Mouse (Mus musculus): ENCODE data around the gene Gdpd2. TPM values are rescaled to one million over a fixed set of nuclear protein-coding genes. Genes with fewer than 3 reads are reported as not detected.

Gene Gdpd2
- polyA plus RNA-seq, 1 experiment from 2014 or later: 1.3 TPM

DNA sequence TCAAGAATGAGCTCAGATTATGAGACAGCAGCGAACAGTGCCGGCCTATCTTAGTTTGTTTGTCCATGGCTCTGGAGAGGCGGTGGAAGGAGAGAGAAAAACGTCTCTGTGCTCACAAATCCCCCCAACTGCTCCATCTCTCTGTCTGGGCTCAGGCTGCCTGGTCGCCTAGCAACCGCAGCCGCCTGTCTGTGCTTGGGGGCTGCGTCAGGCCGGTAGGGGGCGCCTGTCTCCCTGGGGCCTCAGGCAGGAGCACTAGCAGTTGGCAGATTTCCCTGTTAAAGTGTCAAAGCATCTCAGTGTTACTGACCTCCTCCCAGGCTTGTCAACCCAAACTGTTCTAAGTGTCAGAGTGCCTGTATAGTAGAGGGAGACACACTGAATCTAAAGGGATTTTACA, 12.3 kb downstream of the Gdpd2 start:
- no peaks in the 10 kb centered on the region for H3K36me3 ChIP-seq (ENCODE audit: insufficient read depth, low read length)
- H3K27me3 ChIP-seq (ENCODE audit: insufficient read depth, low read length): no peaks in the 10 kb centered on the region
- H3K4me2 ChIP-seq (ENCODE audit: low read length): no peak overlapping the region
- TF ChIP-seq CTCF (IDR thresholded peaks at IDR 0.05; ENCODE audit: low read depth): peak; percentile 62
- no peaks in the 10 kb centered on the region for H3K4me1 ChIP-seq (replicated peaks; ENCODE audit: insufficient read depth, low read length)
- 17% methylated on average over 10 of the region's 10 CpGs for WGBS
- H3K9ac ChIP-seq (ENCODE audit: low read depth, low read length): no peak overlapping the region
- peak; percentile 47 for DNase-seq (ENCODE audit: low spot score)
- H3K4me3 ChIP-seq (replicated peaks; ENCODE audit: low read depth, low read length): no peak overlapping the region
- ATAC-seq (replicated peaks; ENCODE audit: low FRiP score, low read depth): no peak
- H3K9me3 ChIP-seq (replicated peaks; ENCODE audit: low read length): no peaks in the 10 kb centered on the region
- H3K27ac ChIP-seq: no peak overlapping the region

DNA sequence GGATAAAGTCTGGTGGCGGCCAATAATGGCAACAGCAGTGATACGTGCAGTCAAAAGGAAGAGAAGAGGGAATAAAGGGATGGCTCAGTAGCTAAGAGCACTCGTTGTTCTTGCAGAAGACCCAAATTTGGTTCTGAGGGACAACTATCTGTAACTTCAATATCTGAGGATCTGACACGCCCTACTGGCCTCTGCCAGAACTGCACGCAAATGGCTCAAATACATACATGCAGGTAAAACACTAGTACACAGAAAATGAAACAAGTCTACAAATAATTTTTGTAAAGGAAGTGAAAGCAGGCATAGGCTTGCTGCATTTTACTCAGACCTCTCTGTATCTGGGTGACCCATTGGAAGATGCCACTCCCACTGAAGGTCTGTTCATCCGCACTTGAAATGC, 36.2 kb downstream of the Gdpd2 start:
- 84% methylated on average over 6 of the region's 6 CpGs for WGBS
- TF ChIP-seq CTCF (IDR thresholded peaks at IDR 0.05; ENCODE audit: low read depth): peak; percentile 34; the same call in 1 of the 2 replicates

DNA sequence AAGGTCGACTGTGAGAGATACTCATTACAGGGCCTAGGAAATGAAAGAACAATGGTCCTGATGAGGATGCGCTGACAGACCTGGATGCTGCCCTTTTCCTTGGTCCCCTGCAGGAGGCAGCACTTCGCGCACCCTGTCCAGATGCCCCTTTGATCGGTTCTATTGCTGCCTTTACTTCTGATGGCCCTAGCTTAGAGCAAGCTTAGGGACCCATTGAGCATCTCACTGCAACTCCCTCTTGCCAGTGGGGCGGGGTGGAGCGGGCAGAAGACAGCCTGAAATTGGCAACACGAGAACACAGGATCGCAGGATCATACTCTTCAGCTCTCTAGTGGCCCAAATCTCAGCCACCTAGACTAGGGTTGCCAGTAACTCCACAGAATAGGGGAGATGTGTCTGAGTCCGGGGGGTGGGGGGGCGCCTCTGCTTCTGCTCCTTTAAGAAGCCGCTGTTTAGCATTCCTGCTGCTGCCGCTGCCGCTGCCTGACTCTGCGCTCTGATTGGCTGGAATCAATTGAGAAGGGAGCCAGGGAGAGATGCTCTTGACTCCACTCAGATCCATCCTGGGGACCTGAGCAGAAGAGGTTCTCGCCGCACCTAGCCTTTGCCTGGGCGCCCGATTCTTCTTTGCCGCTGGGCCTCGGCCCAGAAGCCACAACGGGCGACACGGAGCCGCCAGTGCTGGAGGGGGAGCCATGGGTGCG, 37.7 kb downstream of the Gdpd2 start, which contains the start of gene Dlg3:
Dlg3 (plus strand) TSS at position 542 of the 704 bp plus-strand sequence.
- 28% methylated on average over 26 of the region's 26 CpGs for WGBS
- no peaks in the 10 kb centered on the region for H3K9me3 ChIP-seq (replicated peaks; ENCODE audit: low read length)
- peak within 1 kb of the TSS; percentile 31 for H3K4me3 ChIP-seq (replicated peaks; ENCODE audit: low read depth, low read length)
- peak; percentile 43 for TF ChIP-seq CTCF (IDR thresholded peaks at IDR 0.05; ENCODE audit: low read depth)
- no peaks in the 10 kb centered on the region for H3K27me3 ChIP-seq (ENCODE audit: insufficient read depth, low read length)
- ATAC-seq (replicated peaks; ENCODE audit: low FRiP score, low read depth) (0 out of 2 replicates have a peak, but pooled peaks have one; percentile 33), DNase-seq (ENCODE audit: low spot score) (peak; percentile 21)
- H3K9ac ChIP-seq (ENCODE audit: low read depth, low read length): no peak within 1 kb of the TSS
- H3K4me2 ChIP-seq (ENCODE audit: low read length): peak within 1 kb of the TSS; percentile 63
- no peak within 1 kb of the TSS for H3K27ac ChIP-seq
- no peaks in the 10 kb centered on the region for H3K36me3 ChIP-seq (ENCODE audit: insufficient read depth, low read length)
- H3K4me1 ChIP-seq (replicated peaks; ENCODE audit: insufficient read depth, low read length): no peaks in the 10 kb centered on the region

More for the DNA sequence above, 36.2 kb downstream of the Gdpd2 start:
- no peak for DNase-seq (ENCODE audit: low spot score)
- H3K4me1 ChIP-seq (replicated peaks; ENCODE audit: insufficient read depth, low read length): no peaks in the 10 kb centered on the region
- no peaks in the 10 kb centered on the region for H3K36me3 ChIP-seq (ENCODE audit: insufficient read depth, low read length)
- ATAC-seq (replicated peaks; ENCODE audit: low FRiP score, low read depth): no peak
- no peaks in the 10 kb centered on the region for H3K27me3 ChIP-seq (ENCODE audit: insufficient read depth, low read length)
- no peaks in the 10 kb centered on the region for H3K9me3 ChIP-seq (replicated peaks; ENCODE audit: low read length)
- H3K9ac ChIP-seq (ENCODE audit: low read depth, low read length): no peak overlapping the region
- H3K27ac ChIP-seq: no peak overlapping the region
- H3K4me2 ChIP-seq (ENCODE audit: low read length): no peak overlapping the region
- H3K4me3 ChIP-seq (replicated peaks; ENCODE audit: low read depth, low read length): no peak overlapping the region

DNA sequence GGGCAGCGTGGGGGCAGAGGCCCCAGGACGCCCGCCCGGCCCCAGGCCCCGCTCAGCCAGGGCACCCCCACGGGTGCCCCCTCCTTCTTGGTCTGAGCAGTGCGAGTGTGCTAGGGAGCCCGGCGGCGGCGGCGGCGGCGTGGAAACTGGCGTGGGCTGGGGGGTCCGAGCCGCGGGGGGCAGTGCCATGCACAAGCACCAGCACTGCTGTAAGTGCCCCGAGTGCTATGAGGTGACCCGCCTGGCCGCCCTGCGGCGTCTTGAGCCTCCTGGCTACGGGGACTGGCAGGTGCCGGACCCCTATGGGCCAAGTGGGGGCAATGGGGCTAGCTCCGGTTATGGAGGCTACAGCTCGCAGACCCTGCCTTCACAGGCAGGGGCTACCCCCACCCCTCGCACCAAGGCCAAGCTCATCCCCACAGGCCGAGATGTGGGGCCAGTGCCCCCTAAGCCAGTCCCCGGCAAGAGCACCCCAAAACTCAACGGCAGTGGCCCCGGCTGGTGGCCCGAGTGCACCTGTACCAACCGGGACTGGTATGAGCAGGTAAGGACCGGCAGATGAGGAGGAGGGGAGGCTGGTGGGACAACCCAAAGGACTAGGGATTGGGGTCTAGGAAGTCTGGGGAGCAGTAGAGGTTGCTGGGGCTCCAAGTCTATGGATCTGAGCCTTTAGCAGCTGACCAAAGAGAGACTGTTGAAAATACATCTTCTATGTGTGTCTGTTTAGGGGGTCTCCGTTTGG, 38.4 kb downstream of the Gdpd2 start:
- DNase-seq (ENCODE audit: low spot score) (no peak), ATAC-seq (replicated peaks; ENCODE audit: low FRiP score, low read depth) (peak; percentile 46)
- no peak overlapping the region for H3K9ac ChIP-seq (ENCODE audit: low read depth, low read length)
- H3K4me3 ChIP-seq (replicated peaks; ENCODE audit: low read depth, low read length): peak overlapping the region; percentile 31
- H3K4me2 ChIP-seq (ENCODE audit: low read length): peak overlapping the region; percentile 63
- H3K9me3 ChIP-seq (replicated peaks; ENCODE audit: low read length): no peaks in the 10 kb centered on the region
- H3K4me1 ChIP-seq (replicated peaks; ENCODE audit: insufficient read depth, low read length): no peaks in the 10 kb centered on the region
- no peaks in the 10 kb centered on the region for H3K27me3 ChIP-seq (ENCODE audit: insufficient read depth, low read length)
- WGBS: 39% methylated on average over 36 of the region's 36 CpGs
- H3K27ac ChIP-seq: no peak overlapping the region
- no peaks in the 10 kb centered on the region for H3K36me3 ChIP-seq (ENCODE audit: insufficient read depth, low read length)
- TF ChIP-seq CTCF (IDR thresholded peaks at IDR 0.05; ENCODE audit: low read depth): no peak

DNA sequence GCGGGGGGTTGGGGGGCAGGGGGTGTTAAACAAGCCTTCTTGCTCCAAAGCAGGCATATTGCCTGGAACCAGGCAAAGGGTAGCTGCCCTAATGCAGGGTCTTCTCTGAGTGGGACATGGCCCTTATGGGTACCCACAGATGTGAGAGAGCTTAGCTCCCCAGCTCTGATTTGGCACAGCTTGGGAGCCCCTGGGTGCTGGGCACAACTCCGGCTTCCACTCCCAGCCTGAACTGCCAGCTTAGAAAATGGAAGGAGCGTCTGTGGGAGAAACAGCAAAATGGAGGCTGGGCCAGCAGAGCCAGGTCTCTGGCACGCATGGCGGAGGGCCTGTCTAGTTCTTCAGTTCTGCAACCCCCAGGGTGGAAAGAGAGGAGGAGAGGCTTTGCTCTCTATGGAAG, 39.6 kb downstream of the Gdpd2 start:
- WGBS: 84% methylated on average over 5 of the region's 5 CpGs
- H3K36me3 ChIP-seq (ENCODE audit: insufficient read depth, low read length): no peaks in the 10 kb centered on the region
- ATAC-seq (replicated peaks; ENCODE audit: low FRiP score, low read depth): no peak

DNA sequence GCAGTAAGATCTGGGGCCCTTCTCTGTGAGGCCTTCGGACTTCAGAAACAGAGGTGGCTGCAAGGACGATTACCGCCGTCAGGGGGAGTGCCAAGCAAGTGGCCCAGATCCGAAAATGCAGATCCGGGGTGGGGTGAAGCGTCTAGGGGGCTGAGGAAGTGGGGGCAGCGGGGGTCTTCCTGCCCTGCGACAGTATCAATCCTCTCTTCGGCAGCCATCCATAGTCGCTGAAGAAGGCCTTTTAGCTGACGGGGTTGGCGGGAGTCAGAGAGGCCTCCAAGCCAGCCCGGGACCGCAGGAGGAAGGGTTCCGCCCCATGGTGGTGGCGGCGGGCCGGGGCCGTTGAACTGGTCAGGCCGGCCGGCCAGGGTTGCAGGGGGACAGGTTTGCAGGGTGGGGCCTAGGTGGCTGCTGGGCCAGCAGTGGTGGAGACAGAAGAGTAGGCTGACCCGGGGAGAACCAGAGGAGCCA, 44.7 kb downstream of the Gdpd2 start:
- peak overlapping the region; percentile 61 for H3K4me2 ChIP-seq (ENCODE audit: low read length)
- H3K9ac ChIP-seq (ENCODE audit: low read depth, low read length): peak overlapping the region; percentile 64
- peak; percentile 70 for TF ChIP-seq CTCF (IDR thresholded peaks at IDR 0.05; ENCODE audit: low read depth)
- H3K4me3 ChIP-seq (replicated peaks; ENCODE audit: low read depth, low read length): peak overlapping the region; percentile 43
- DNase-seq (ENCODE audit: low spot score) (peak; percentile 68), ATAC-seq (replicated peaks; ENCODE audit: low FRiP score, low read depth) (peak; percentile 57; the same call in 1 of the 2 replicates)
- no peaks in the 10 kb centered on the region for H3K27me3 ChIP-seq (ENCODE audit: insufficient read depth, low read length)
- no peak overlapping the region; the same call in 1 of the 2 replicates for H3K27ac ChIP-seq
- no peaks in the 10 kb centered on the region for H3K9me3 ChIP-seq (replicated peaks; ENCODE audit: low read length)
- no peaks in the 10 kb centered on the region for H3K36me3 ChIP-seq (ENCODE audit: insufficient read depth, low read length)
- WGBS: 22% methylated on average over 23 of the region's 23 CpGs
- no peaks in the 10 kb centered on the region for H3K4me1 ChIP-seq (replicated peaks; ENCODE audit: insufficient read depth, low read length)

More for the DNA sequence above, 39.6 kb downstream of the Gdpd2 start:
- no peak overlapping the region for H3K9ac ChIP-seq (ENCODE audit: low read depth, low read length)
- no peaks in the 10 kb centered on the region for H3K27me3 ChIP-seq (ENCODE audit: insufficient read depth, low read length)
- H3K9me3 ChIP-seq (replicated peaks; ENCODE audit: low read length): no peaks in the 10 kb centered on the region
- H3K4me3 ChIP-seq (replicated peaks; ENCODE audit: low read depth, low read length): no peak overlapping the region
- H3K27ac ChIP-seq: no peak overlapping the region
- no peak overlapping the region for H3K4me2 ChIP-seq (ENCODE audit: low read length)
- no peak for TF ChIP-seq CTCF (IDR thresholded peaks at IDR 0.05; ENCODE audit: low read depth)
- DNase-seq (ENCODE audit: low spot score): no peak
- no peaks in the 10 kb centered on the region for H3K4me1 ChIP-seq (replicated peaks; ENCODE audit: insufficient read depth, low read length)

All from kidney, postnatal 0 days (tissue).